In the genomic region with DNA sequence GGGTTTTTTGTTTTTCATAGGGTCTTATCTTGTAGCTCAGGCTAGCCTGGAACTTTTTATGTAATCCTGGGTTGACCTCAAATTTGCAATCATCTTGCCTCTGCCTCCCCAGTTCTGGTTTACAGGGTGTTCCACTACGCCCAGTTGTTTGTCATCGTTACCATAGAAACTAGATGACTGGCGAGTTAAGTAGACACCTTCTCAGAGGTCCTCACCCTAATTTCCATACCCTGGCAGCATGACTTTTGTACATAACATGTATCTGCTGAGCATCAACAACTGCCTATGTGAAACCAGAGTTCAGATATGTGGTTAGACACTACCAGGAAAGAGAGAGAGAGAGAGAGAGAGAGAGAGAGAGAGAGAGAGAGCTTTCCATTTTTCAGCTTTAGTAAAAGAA, we compare ENCODE assay signal across 13 mouse cellular contexts. TPM values are rescaled to one million over a fixed set of nuclear protein-coding genes. Genes with fewer than 3 reads are reported as not detected.
A peak's percentile ranks its signal among the peaks of the same experiment; 100 is the strongest.
DNase-seq lines count a peak whose midpoint lies in the region; ATAC-seq lines count a peak whose summit lies in the region.
"Had no signal": no experiment of that assay in that cellular context is flagged by ENCODE, and none has a peak within 500 bp of the region (broad histone marks: within the 10 kb centered on the region; RNA-seq: fewer than 3 reads in every experiment).

No protein-coding gene starts in this region.

- no peaks in the 10 kb centered on the region for H3K9me3 ChIP-seq in liver, embryonic 15.5 days (replicated peaks)
- H3K9me3 ChIP-seq: hindbrain, embryonic 12.5 days had no signal

- no peak overlapping the region for H3K4me3 ChIP-seq in liver, embryonic 15.5 days (replicated peaks)
- H3K4me3 ChIP-seq: heart, adult 2 months; hindbrain, embryonic 12.5 days had no signal

- peak; percentile 10 for DNase-seq in thymus, postnatal 0 days (ENCODE audit: low spot score)
- no peak for DNase-seq in thymus, postnatal 25 days
- peak; percentile 29 for DNase-seq in c-Kit-positive CD71-negative TER-119-negative erythroid progenitor cells, embryonic 14.5 days (ENCODE audit: low read depth)
- peak; percentile 94 for DNase-seq in splenic B cell, adult 2 months (ENCODE audit: low read depth, low spot score)
- DNase-seq in right cerebral cortex, postnatal 14 days: no peak
- no peak for DNase-seq in cerebellum, adult 11 months
- no peak for DNase-seq in layer of hippocampus, postnatal 10 days (ENCODE audit: low spot score in 2 of 2)
- DNase-seq: adrenal gland, adult 2 months; cerebellum, adult 18-20 months; heart, adult 2 months; kidney, postnatal 10 days had no signal

- ATAC-seq in liver, embryonic 15.5 days (ENCODE audit: insufficient read depth): peak; percentile 56

- no peaks in the 10 kb centered on the region for H3K27me3 ChIP-seq in liver, embryonic 15.5 days
- no peaks in the 10 kb centered on the region for H3K27me3 ChIP-seq in splenic B cell, adult 2 months (ENCODE audit: control insufficient read depth, insufficient read depth, low read length, poor library complexity, severe bottlenecking)
- H3K27me3 ChIP-seq: hindbrain, embryonic 12.5 days had no signal

- 41% methylated on average over 3 of the region's 3 CpGs for WGBS in liver, embryonic 15.5 days (ENCODE audit: insufficient replicate concordance)

- no peak overlapping the region for H3K9ac ChIP-seq in liver, embryonic 15.5 days
- H3K9ac ChIP-seq: hindbrain, embryonic 12.5 days had no signal

- no peak overlapping the region for H3K27ac ChIP-seq in liver, embryonic 15.5 days (replicated peaks)
- H3K27ac ChIP-seq: heart, adult 2 months; hindbrain, embryonic 12.5 days had no signal

- no peak overlapping the region for H3K4me2 ChIP-seq in liver, embryonic 15.5 days
- H3K4me2 ChIP-seq: hindbrain, embryonic 12.5 days had no signal

- H3K4me1 ChIP-seq in liver, embryonic 15.5 days (replicated peaks): peaks cover 32% of the 10 kb centered on the region
- H3K4me1 ChIP-seq: hindbrain, embryonic 12.5 days had no signal

- H3K36me3 ChIP-seq in liver, embryonic 15.5 days (replicated peaks): no peaks in the 10 kb centered on the region
- no peaks in the 10 kb centered on the region for H3K36me3 ChIP-seq in splenic B cell, adult 2 months (ENCODE audit: control insufficient read depth, insufficient read depth, low read length, poor library complexity, severe bottlenecking)
- H3K36me3 ChIP-seq: hindbrain, embryonic 12.5 days had no signal

RNA-seq across cellular contexts. Expression of a gene that starts 36.4 kb away (rescaled TPM):
- polyA plus RNA-seq in thymus, postnatal 0 days (2015; fragmentation: Nextera tagmentation; extraction: Ambion mirVana): 65.8 and 79.8 TPM in 2 replicates
- polyA plus RNA-seq in liver, embryonic 15.5 days (2015; fragmentation: Nextera tagmentation; extraction: Ambion mirVana): 30.9 and 33.3 TPM in 2 replicates
- total RNA-seq in layer of hippocampus, postnatal 10 days (2021): 1,000 to 10,000 TPM; 1,022 to 1,059 TPM

Comparison
In these comparisons a context has a peak if more than half of its experiments do, and no peak if none do; other contexts are left out.
1. DNase-seq: peak in thymus, postnatal 0 days (single experiment), c-Kit-positive CD71-negative TER-119-negative erythroid progenitor cells, embryonic 14.5 days (single experiment) and splenic B cell, adult 2 months (single experiment); none in thymus, postnatal 25 days (single experiment), right cerebral cortex, postnatal 14 days (single experiment), cerebellum, adult 11 months (single experiment) and layer of hippocampus, postnatal 10 days (0 of 2).